Mouse (Mus musculus): ENCODE measurements around the gene Spi1. TPM values are rescaled to one million over a fixed set of nuclear protein-coding genes. Genes with fewer than 3 reads are reported as not detected.

Spi1 gene
- polyA plus RNA-seq, 1 experiment from 2014 or later = 2.8 TPM

DNA sequence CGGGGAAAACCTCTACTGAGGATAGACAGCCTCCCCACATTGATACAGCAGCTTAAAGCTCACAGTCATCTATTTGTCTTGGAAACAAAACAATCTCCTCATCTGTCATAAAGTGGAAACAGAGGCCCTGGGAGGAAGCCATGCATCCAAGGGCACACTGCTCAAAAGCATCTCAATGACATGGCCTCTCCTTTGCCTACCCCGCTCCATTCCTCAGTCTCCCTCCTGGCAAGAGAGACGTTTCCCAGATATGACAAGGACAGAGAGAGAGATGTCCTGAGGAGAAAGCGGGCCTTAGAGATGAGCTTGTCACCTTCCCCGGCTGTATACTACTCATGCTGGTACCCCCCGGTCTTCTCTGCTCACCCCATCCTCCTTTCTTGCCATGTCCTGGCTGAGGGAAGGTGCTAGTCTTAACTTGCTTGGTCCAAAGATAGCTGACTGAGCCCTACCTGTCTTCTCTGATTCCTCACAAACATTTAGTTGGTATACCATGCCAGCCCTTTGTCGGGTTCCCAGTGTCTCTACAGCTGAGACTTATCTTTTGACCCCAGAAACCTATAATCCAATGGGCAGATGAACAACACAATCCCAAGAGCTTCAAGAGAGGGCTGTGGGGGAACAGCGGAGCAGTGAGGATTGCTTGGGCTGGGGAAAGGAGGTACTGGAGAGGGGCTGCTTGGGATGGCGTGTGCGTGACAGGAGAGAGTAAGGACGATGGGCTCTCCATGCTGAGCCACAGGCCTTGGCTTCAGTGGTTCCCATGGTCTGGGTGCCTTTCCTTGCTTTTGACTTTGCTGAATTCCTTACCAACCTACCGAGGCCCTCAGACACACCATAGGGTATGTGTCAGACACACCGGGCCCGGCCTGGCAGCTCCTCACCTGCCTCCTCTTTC, 3.6 kb downstream of the Spi1 start:
- Histone ChIP-seq H3K4me3 (no peak overlapping the region), H3K4me2 (no peak overlapping the region), H3K9me3 (replicated peaks) (no peaks in the 10 kb centered on the region), H3K27ac (no peak overlapping the region), H3K36me3 (ENCODE audit: poor library complexity, severe bottlenecking) (no peaks in the 10 kb centered on the region), H3K4me1 (no peaks in the 10 kb centered on the region), H3K9ac (no peak overlapping the region), H3K27me3 (0 out of 2 replicates have a peak, but pooled peaks cover 5% of the 10 kb centered on the region)
- 86% methylated on average over 14 of the region's 14 CpGs for WGBS
- ATAC-seq = no peak

DNA sequence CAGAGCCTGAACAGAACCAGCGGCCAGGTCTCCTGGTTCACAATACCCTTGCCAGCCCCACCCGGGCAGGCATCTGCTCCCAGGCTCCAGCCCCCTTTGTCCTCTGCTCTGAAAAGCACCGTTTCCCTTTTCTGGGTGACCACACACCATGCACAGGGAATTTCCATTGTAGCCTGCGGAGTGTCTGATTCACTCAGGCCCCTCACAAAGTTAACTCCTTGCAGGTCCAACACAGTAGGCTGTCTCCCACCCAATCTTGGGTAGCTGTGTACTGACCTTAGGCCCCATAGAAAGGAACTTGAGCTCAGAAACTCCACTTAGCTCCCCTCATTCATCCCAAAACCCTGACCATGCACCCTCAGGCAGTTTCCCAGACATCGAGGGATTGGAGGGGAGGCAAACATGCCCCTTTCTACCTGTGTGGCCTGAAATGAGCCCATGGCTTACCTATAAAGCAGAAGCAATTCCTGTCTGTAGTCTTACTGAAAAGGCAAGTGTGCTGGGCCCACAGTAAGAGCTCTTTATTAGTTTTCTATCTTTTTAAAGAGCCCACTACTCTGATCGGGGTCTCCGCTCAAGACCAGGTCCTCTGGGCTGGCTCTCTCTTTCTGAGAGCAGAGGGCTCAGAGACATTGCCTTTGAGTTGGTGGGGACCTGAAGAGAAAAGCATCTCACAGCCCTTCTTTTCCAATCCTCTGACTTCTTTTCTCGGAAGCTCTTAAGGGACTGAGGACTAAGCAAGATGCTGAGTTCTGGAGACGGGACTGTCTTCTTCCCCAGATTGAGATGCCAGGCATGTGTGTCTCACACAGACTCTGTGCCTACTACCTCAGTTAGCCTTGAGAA, 4.4 kb downstream of the Spi1 start:
- H3K36me3 ChIP-seq (ENCODE audit: poor library complexity, severe bottlenecking) = no peaks in the 10 kb centered on the region
- H3K4me3 ChIP-seq = no peak overlapping the region
- H3K27ac ChIP-seq = no peak overlapping the region
- WGBS = 49% methylated on average over 9 of the region's 9 CpGs
- no peak overlapping the region for H3K9ac ChIP-seq
- no peak overlapping the region for H3K4me2 ChIP-seq
- ATAC-seq = no peak
- H3K9me3 ChIP-seq (replicated peaks) = no peaks in the 10 kb centered on the region
- 0 out of 2 replicates have a peak, but pooled peaks cover 2% of the 10 kb centered on the region for H3K27me3 ChIP-seq
- H3K4me1 ChIP-seq = no peaks in the 10 kb centered on the region

DNA sequence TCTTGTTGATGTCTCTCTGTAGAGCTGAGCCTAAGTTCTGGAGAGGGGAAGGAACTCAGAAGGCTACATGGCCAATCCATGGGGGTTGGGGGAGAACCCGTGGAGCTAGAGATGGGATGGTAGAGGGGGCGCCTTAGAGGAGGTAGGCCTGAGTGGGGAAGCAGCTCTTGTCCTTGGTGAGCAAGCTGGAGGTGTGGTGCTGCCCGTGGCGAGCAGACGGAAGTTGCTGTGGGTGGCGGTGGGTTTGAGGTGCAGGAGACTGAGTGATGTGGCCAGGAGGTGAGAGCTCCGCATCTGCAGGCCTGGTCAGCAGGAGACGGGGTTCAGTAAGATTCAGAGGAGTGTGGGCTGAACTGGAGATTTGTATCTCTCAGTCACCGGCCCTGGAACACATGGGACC, 5.3 kb downstream of the Spi1 start:
- Histone ChIP-seq H3K4me3 (no peak overlapping the region), H3K27ac (no peak overlapping the region)
- 90% methylated on average over 9 of the region's 9 CpGs for WGBS

DNA sequence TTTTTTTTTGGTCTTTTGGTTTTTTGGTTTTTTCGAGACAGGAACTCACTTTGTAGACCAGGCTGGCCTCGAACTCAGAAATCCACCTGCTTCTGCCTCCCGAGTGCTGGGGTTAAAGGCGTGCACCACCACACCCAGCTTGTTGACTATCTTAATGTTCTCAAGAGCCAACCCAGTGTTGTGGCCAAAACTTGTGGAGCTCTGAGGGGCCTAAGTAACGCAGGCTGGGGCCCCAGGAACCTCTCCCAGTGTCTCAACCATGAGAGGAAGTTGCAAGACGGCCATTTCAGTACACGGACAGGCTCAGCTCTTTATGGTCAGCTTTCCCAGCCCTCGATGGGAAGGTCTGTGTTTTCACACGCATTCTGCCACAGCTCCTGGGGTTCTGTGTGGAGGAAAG, 6.8 kb downstream of the Spi1 start:
- H3K4me1 ChIP-seq = no peaks in the 10 kb centered on the region
- no peaks in the 10 kb centered on the region for H3K9me3 ChIP-seq (replicated peaks)
- no peaks in the 10 kb centered on the region for H3K36me3 ChIP-seq (ENCODE audit: poor library complexity, severe bottlenecking)
- no peak for ATAC-seq
- H3K27ac ChIP-seq = no peak overlapping the region
- no peak overlapping the region for H3K4me3 ChIP-seq
- 0 out of 2 replicates have a peak, but pooled peaks cover 2% of the 10 kb centered on the region for H3K27me3 ChIP-seq
- WGBS = 81% methylated on average over 9 of the region's 9 CpGs
- H3K4me2 ChIP-seq = no peak overlapping the region
- H3K9ac ChIP-seq = no peak overlapping the region

More for the DNA sequence above, 5.3 kb downstream of the Spi1 start:
- no peak for ATAC-seq
- no peaks in the 10 kb centered on the region for H3K9me3 ChIP-seq (replicated peaks)
- no peak overlapping the region for H3K4me2 ChIP-seq
- H3K27me3 ChIP-seq = 0 out of 2 replicates have a peak, but pooled peaks cover 2% of the 10 kb centered on the region
- no peak overlapping the region for H3K9ac ChIP-seq
- no peaks in the 10 kb centered on the region for H3K36me3 ChIP-seq (ENCODE audit: poor library complexity, severe bottlenecking)
- H3K4me1 ChIP-seq = no peaks in the 10 kb centered on the region

DNA sequence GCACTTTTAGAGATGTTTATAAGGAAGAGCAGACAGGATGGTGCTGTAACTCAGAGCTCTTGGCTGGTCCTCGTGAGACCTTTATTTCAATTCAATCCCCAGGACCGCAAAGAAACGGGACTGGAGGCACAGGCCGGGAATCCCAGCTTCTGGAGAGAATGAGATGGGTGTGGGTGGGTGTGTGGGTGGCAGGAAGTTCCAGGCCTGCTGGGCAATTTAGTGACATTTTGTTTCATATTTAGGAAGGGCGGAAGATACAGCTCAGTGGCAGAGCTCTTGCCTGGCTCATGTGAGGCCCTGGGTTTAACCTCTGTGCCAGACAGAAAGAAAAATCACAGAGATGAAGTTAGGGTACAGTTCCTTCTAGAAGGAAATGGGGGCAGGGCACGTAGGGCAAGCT, 8.0 kb downstream of the Spi1 start:
- H3K4me2 ChIP-seq = no peak overlapping the region
- H3K36me3 ChIP-seq (ENCODE audit: poor library complexity, severe bottlenecking) = no peaks in the 10 kb centered on the region
- no peak overlapping the region for H3K27ac ChIP-seq
- H3K4me1 ChIP-seq = no peaks in the 10 kb centered on the region
- H3K27me3 ChIP-seq = 0 out of 2 replicates have a peak, but pooled peaks cover 2% of the 10 kb centered on the region
- H3K9me3 ChIP-seq (replicated peaks) = no peaks in the 10 kb centered on the region
- no peak overlapping the region for H3K9ac ChIP-seq
- no peak for ATAC-seq
- WGBS = 77% methylated on average over 6 of the region's 6 CpGs
- H3K4me3 ChIP-seq = no peak overlapping the region

DNA sequence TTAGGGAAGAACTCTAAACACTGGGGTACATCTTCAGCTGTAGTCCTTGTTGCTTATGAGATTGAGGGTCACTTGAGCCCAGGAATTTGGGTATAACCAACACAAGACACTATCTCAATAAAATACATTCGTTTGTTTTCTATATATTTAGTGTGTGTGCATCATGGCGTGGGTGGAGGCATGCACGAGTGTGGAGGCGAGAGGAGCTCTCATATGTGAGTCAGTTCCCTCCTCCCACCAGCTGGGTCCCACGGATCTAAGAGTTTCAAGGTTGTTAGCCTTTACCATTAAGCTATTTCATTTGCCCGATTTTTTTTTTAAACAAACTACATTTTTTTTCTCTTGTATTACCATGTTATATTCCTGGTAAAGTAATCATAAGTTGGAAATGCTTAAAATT, 8.6 kb downstream of the Spi1 start:
- no peak overlapping the region for H3K4me2 ChIP-seq
- ATAC-seq = no peak
- 79% methylated on average over 6 of the region's 6 CpGs for WGBS
- no peaks in the 10 kb centered on the region for H3K4me1 ChIP-seq
- no peak overlapping the region for H3K4me3 ChIP-seq
- H3K9ac ChIP-seq = no peak overlapping the region
- H3K27ac ChIP-seq = no peak overlapping the region
- H3K27me3 ChIP-seq = no peaks in the 10 kb centered on the region
- H3K36me3 ChIP-seq (ENCODE audit: poor library complexity, severe bottlenecking) = no peaks in the 10 kb centered on the region
- no peaks in the 10 kb centered on the region for H3K9me3 ChIP-seq (replicated peaks)

DNA sequence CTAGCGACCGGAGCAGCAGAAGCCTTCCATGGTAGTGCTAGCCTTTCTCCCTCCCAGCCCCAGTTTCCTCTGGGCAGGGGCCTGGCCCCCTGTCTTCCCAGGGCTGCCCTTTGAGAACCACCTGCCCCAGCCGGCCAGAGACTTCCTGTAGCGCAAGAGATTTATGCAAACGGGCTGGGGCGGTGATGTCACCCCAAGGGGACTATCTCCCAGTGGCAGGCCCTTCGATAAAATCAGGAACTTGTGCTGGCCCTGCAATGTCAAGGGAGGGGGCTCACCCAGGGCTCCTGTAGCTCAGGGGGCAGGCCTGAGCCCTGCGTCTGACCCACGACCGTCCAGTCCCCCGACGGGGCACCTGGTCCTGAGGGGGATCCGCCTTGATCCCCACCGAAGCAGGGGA, 14.3 kb downstream of the Spi1 start:
- 75% methylated on average over 14 of the region's 14 CpGs for WGBS
- ATAC-seq = no peak
- Histone ChIP-seq H3K36me3 (ENCODE audit: poor library complexity, severe bottlenecking) (no peaks in the 10 kb centered on the region), H3K4me2 (no peak overlapping the region), H3K27ac (no peak overlapping the region), H3K9me3 (replicated peaks) (no peaks in the 10 kb centered on the region), H3K27me3 (no peaks in the 10 kb centered on the region), H3K9ac (no peak overlapping the region), H3K4me1 (no peaks in the 10 kb centered on the region), H3K4me3 (no peak overlapping the region)

DNA sequence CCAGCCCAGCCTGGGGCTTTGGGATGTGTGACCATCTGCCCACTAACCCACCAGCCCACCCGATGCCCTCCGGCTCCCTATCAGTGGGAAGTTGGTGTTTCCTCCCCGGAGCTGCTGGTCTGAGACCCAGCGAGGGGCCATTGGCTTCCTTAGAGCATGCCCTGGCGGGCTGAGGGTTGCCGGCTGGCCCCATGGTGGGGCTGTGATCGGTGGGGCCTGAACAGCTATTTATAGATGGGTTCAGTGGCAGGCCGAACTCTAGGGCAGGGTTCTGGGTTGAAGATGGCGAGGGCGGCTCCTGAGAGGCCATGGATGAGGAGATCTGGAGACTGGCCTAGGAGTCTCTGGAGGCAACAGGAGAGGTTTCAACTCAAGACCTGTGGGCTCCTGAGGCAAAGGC, 14.8 kb downstream of the Spi1 start:
- Histone ChIP-seq H3K27me3 (no peaks in the 10 kb centered on the region), H3K9me3 (replicated peaks) (no peaks in the 10 kb centered on the region), H3K9ac (no peak overlapping the region), H3K4me3 (no peak overlapping the region), H3K27ac (no peak overlapping the region), H3K4me2 (no peak overlapping the region), H3K36me3 (ENCODE audit: poor library complexity, severe bottlenecking) (no peaks in the 10 kb centered on the region), H3K4me1 (no peaks in the 10 kb centered on the region)
- WGBS = 92% methylated on average over 10 of the region's 10 CpGs
- ATAC-seq = no peak

DNA sequence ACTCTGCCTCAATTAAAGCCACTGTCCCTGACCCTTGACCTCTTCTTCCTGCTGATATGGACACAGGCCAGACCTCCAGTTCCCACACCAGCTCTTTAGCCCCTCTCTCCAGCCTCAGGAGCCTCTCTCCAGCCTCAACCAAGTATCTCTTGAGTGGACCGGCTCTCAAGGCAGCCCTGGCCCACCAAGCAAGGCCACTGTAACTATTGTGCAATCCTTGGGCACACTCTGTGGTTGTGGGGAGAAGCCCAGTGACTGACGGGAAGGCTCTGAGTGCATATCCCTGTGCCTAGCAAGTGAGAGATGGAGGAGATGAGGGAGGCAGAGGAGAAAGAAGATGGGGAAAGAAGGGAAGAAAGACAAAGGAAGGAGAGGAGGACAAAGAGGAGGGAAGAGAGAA, 16.0 kb downstream of the Spi1 start:
- Histone ChIP-seq H3K36me3 (ENCODE audit: poor library complexity, severe bottlenecking) (no peaks in the 10 kb centered on the region), H3K9ac (no peak overlapping the region), H3K27me3 (no peaks in the 10 kb centered on the region), H3K4me2 (no peak overlapping the region), H3K9me3 (replicated peaks) (no peaks in the 10 kb centered on the region), H3K4me3 (no peak overlapping the region), H3K4me1 (no peaks in the 10 kb centered on the region), H3K27ac (no peak overlapping the region)
- no peak for ATAC-seq
- WGBS = 87% methylated on average over 2 of the region's 2 CpGs

DNA sequence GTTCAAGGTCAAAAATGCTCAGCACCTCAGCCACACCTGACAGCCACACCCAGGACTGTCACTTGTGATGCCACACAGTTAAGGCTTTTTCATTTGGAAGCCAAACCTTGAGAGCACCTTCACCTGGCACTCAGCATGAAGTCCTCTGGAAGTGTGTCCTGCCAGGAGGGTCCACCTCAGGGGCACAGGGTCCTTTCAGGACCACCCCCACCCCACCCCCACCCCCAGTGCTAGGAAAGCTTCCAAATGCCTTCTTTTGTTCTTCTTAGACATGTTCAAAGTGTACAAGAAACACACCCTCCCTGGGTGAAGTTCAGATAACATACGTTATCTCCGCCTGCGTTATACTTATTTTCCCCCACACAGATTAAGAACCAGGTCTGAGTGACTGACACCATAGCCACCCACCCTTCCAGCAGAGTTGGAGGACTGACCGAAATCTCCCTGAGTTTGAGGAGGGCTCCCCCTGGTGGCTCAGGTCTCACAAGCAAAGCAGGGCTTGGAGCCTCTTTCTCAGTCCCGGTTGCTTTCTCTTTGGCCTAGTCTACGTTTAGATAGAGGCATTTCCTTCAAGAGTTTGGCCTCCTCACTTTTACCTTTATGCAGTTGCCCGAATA, 19.0 kb downstream of the Spi1 start:
- H3K9ac ChIP-seq = no peak overlapping the region
- no peaks in the 10 kb centered on the region for H3K27me3 ChIP-seq
- ATAC-seq = peak; percentile 86
- H3K9me3 ChIP-seq (replicated peaks) = no peaks in the 10 kb centered on the region
- no peaks in the 10 kb centered on the region for H3K4me1 ChIP-seq
- H3K27ac ChIP-seq = no peak overlapping the region
- no peak overlapping the region for H3K4me2 ChIP-seq
- H3K4me3 ChIP-seq = no peak overlapping the region
- no peaks in the 10 kb centered on the region for H3K36me3 ChIP-seq (ENCODE audit: poor library complexity, severe bottlenecking)
- WGBS = 8% methylated on average over 7 of the region's 7 CpGs

DNA sequence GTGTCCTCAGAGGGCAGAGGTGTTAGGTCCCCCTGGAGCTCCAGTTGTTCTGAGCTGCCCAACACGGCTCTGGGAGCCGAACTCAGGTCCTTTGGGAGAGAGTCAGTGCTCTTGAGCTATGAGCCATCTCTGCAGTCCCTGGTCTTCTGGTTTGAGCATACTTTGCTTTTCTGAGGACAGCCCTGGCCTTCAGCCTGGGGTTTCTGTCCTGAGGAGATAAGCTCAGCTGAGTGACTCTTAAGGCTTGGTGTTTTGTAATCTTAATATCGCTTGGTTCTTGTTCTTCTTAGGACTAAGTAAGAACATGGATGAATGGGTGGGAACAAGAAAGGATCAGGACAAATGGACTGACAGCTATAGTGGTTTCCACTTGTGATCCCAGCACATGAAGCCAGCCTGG, 26.0 kb downstream of the Spi1 start:
- no peaks in the 10 kb centered on the region for H3K27me3 ChIP-seq
- no peak overlapping the region for H3K27ac ChIP-seq
- no peak overlapping the region for H3K9ac ChIP-seq
- no peaks in the 10 kb centered on the region for H3K36me3 ChIP-seq (ENCODE audit: poor library complexity, severe bottlenecking)
- H3K4me3 ChIP-seq = no peak overlapping the region
- no peaks in the 10 kb centered on the region for H3K4me1 ChIP-seq
- no peaks in the 10 kb centered on the region for H3K9me3 ChIP-seq (replicated peaks)
- ATAC-seq = no peak
- WGBS = 83% methylated on average over 3 of the region's 3 CpGs
- no peak overlapping the region for H3K4me2 ChIP-seq

DNA sequence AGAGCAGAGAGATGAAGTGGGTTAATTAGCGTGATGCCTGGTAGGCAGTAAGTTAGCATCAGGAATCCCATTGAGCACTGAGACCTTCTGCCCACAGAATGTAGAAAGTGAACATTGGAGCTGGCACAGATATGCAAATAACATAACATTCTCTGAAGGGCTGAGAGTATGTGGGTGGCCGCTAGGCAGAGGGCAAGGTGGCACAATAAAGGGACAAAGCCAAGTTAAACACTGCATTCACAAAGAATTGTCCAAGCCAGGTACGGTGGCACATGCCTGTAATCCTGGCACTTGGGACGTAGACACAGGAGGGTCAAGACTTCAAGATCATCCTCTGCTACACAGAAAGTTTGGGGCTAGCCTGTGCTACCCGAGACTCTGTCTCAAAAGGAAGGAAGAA, 27.1 kb downstream of the Spi1 start:
- H3K36me3 ChIP-seq (ENCODE audit: poor library complexity, severe bottlenecking) = no peaks in the 10 kb centered on the region
- H3K27ac ChIP-seq = no peak overlapping the region
- H3K9ac ChIP-seq = no peak overlapping the region
- no peaks in the 10 kb centered on the region for H3K27me3 ChIP-seq
- no peaks in the 10 kb centered on the region for H3K4me1 ChIP-seq
- WGBS = 84% methylated on average over 5 of the region's 5 CpGs
- no peak overlapping the region for H3K4me3 ChIP-seq
- no peak for ATAC-seq
- no peaks in the 10 kb centered on the region for H3K9me3 ChIP-seq (replicated peaks)
- no peak overlapping the region for H3K4me2 ChIP-seq
